Mouse (Mus musculus): Measurements from ENCODE around the gene Arid5a. TPM values are rescaled to one million over a fixed set of nuclear protein-coding genes. Genes with fewer than 3 reads are reported as not detected.

The Arid5a gene
- 18.2 TPM for polyA plus RNA-seq (2015; fragmentation: Illumina TruSeq; extraction: RNeasy Lipid Tissue Mini Kit (QIAGEN cat#74804); ENCODE audit: insufficient read depth, low replicate concordance)

DNA sequence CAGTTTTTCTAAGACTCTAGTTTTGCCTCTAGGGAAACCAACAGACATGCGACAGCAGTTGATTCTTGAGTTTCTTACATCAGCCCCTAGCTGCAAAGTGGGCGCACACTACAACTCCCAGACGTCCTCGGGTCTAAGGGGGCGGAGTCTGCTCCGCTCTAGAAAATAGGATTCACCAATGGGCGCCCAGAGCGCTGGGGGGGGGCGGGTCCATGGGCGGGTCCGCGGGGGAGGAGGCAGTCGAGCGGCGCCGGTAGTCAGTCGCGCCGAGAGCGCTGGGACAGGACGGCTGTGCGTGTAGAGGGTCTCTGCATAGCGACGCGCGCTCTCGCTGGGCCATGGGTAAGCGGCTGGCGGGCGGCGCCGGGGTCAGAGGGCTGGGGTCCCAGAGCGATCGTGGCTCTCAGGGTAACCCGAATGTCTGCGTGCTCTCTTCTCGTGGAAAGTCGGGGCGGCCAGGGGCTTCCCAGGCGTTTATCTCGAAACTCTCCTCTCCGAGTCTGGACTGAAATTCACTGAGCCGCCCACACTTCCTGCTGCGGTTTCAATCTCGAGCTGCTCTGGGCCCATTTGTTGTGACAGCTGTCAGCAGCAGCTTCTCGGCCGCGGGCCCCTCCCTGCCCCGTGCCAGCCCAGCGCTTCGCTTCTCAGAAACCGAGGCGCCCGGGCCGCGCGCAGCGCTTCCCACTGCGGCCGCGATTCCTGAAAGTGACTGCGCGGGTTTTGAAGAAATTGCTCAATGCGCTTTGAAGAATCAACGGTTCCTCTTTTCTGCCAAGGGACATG is at the start of gene Arid5a:
TSS of gene Arid5a (plus strand) at position 239 of the 786 bp plus-strand sequence.

DNA sequence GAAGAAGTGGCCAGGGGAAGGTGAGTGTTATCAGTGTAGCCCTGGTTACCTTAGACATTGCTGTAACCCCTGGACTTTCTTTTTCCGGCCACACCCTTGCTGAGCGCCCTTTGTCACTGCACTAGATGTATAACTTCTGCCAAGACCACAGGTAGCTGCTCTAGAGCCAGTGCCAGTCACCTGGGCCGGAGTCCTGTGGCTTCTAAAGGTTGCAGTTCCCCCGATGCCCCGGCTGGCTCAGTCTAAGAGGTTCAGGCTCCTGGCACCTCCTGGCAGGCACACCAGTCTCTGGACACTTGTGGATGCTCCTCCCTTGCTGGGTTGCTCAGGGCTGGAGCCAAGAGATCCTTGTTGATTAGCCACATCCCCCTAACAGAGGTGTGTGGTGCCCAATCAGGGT is 33.1 kb upstream of the Arid5a start, which contains the start of gene Neurl3:
TSS of gene Neurl3 (minus strand) at position 225 of the 400 bp plus-strand sequence.

DNA sequence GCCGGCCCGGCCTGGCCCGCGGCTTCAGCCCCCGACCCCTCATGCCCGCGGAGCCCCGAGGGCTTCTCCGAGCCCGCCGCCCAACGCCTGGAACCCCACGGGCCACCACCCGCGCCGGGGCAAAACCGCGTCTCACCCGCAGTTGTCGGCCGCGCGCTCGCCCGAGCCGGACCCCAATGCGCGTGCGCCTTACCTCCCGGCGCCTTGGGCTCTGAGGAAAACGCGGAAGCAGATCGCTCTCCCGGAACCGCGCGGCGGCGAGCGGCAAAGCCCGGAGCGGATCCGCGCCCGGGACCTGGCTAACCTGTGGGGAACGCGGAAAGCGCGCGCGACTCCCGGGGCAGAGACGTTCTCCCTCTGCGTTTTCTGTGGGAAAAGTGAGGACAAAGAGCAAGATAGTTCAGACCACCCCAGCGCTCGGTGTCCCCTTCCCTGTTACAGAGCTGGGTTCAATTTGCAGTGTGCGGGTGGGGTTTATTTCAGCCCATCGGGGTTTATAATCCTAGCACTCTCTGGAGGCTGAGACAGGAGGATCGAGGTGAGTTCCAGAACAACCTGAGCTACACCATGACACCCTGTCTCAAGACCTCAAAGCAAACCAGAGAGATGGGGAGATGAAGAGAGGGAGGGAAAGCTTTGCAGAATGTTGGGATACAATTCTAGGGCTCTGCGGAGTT is 61.6 kb downstream of the Arid5a start, which contains the start of gene Kansl3:
TSS of gene Kansl3 (minus strand) at position 213 of the 677 bp plus-strand sequence.

DNA sequence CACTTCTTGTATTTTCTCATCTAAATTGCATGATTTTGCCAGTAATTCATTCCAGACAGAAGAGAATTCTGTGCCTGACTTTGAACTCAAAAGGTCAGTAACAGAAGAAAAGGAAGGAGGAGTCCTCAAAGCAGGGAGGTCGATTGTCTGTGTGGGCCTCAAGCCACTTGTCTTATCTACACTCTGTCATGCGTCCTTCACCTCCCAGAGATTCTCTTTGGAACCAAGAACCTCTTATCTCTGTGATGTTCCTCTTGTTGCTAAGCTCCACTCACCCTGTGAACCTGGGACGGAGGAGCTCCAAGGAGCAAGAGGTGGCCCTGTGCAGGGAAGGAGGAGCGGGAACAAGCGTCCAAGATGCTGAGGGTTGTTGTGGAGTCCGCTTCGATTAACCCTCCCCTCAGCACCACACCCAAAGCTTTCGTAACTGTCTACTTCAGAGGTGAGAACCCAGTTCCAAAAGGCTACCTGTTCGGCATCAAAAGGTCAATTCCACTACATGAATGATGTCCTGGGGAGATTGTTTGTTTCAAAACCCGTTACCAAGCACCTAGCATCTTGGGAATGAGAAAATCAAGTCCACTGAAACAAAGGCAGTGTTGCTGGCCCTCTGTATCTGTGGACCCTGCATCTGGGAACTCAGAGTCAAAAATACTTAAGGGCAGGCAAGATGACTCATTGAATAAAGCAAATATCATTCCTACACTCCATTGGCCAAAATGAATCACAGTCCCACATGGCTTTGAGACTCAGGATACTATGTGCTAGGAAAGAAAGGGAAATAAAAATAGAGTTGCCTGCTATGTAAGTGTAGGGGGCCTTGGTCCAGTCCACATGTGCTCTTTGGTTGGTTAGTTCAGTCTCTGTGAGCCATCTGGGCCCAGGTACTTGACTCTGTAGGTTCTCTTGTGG is 64.7 kb downstream of the Arid5a start, which contains the start of gene Fer1l5:
TSS of gene Fer1l5 (plus strand) at position 358 of the 912 bp plus-strand sequence.

Other genes starting within 250 kb of the Arid5a start
- gene Hs6st1, start 239.3 kb upstream of the Arid5a start, polyA plus RNA-seq (2015; fragmentation: Illumina TruSeq; extraction: RNeasy Lipid Tissue Mini Kit (QIAGEN cat#74804); ENCODE audit: insufficient read depth, low replicate concordance) = 38.8 TPM
- gene Uggt1, start 63.0 kb upstream of the Arid5a start, polyA plus RNA-seq (2015; fragmentation: Illumina TruSeq; extraction: RNeasy Lipid Tissue Mini Kit (QIAGEN cat#74804); ENCODE audit: insufficient read depth, low replicate concordance) = 62.9 TPM
- 166 TPM for gene Neurl3, start 33.1 kb upstream of the Arid5a start, polyA plus RNA-seq (2015; fragmentation: Illumina TruSeq; extraction: RNeasy Lipid Tissue Mini Kit (QIAGEN cat#74804); ENCODE audit: insufficient read depth, low replicate concordance)
- 39.1 TPM for gene Kansl3, start 61.4 kb downstream of the Arid5a start, polyA plus RNA-seq (2015; fragmentation: Illumina TruSeq; extraction: RNeasy Lipid Tissue Mini Kit (QIAGEN cat#74804); ENCODE audit: insufficient read depth, low replicate concordance)
- gene Fer1l5, start 64.6 kb downstream of the Arid5a start, polyA plus RNA-seq (2015; fragmentation: Illumina TruSeq; extraction: RNeasy Lipid Tissue Mini Kit (QIAGEN cat#74804); ENCODE audit: insufficient read depth, low replicate concordance) = not detected
- gene Lman2l, start 137.5 kb downstream of the Arid5a start, polyA plus RNA-seq (2015; fragmentation: Illumina TruSeq; extraction: RNeasy Lipid Tissue Mini Kit (QIAGEN cat#74804); ENCODE audit: insufficient read depth, low replicate concordance) = 30.2 TPM
- gene Cnnm4, start 163.9 kb downstream of the Arid5a start, polyA plus RNA-seq (2015; fragmentation: Illumina TruSeq; extraction: RNeasy Lipid Tissue Mini Kit (QIAGEN cat#74804); ENCODE audit: insufficient read depth, low replicate concordance) = 5.4 TPM
- gene Cnnm3, start 204.1 kb downstream of the Arid5a start, polyA plus RNA-seq (2015; fragmentation: Illumina TruSeq; extraction: RNeasy Lipid Tissue Mini Kit (QIAGEN cat#74804); ENCODE audit: insufficient read depth, low replicate concordance) = 9.5 TPM
- gene Ankrd23, start 229.2 kb downstream of the Arid5a start, polyA plus RNA-seq (2015; fragmentation: Illumina TruSeq; extraction: RNeasy Lipid Tissue Mini Kit (QIAGEN cat#74804); ENCODE audit: insufficient read depth, low replicate concordance) = 18.8 TPM
- gene Gm42417, start 231.7 kb downstream of the Arid5a start, polyA plus RNA-seq (2015; fragmentation: Illumina TruSeq; extraction: RNeasy Lipid Tissue Mini Kit (QIAGEN cat#74804); ENCODE audit: insufficient read depth, low replicate concordance) = 0.57 TPM
- 9.2 TPM for gene Ankrd39, start 239.7 kb downstream of the Arid5a start, polyA plus RNA-seq (2015; fragmentation: Illumina TruSeq; extraction: RNeasy Lipid Tissue Mini Kit (QIAGEN cat#74804); ENCODE audit: insufficient read depth, low replicate concordance)